Mouse (Mus musculus) forebrain, embryonic 10.5 days (tissue): Measurements from ENCODE around the gene Cnnm4. TPM values are rescaled to one million over a fixed set of nuclear protein-coding genes. Genes with fewer than 3 reads are reported as not detected.
"Not testable (repeated sequence)": the region's sequence is repeated elsewhere in the genome, so short reads cannot be mapped to it uniquely, and the experiment has no call there.

ENCODE experiments used
- DNase-seq: peaks from one replicate; pipeline ENCODE4 v3.0.0-alpha.2; 2017; ENCODE audit warnings: low spot score; ENCODE audit errors: extremely low spot score
- H3K27ac ChIP-seq: fragments of 300-500 bp; sonication (generic); 2 replicates; pipeline ENCODE4 v1.5.1; 2016; ENCODE audit warnings: mild to moderate bottlenecking
- H3K27me3 ChIP-seq: fragments of 300-500 bp; sonication (generic); 2 replicates; pipeline ENCODE4 v1.6.1; 2016; ENCODE audit warnings: mild to moderate bottlenecking; ENCODE audit not compliant: poor library complexity, severe bottlenecking
- H3K36me3 ChIP-seq: fragments of 300-500 bp; sonication (generic); replicated peaks from 2 replicates; pipeline ENCODE4 v1.6.1; 2016; ENCODE audit warnings: mild to moderate bottlenecking, moderate library complexity
- H3K4me1 ChIP-seq: fragments of 300-500 bp; sonication (generic); 2 replicates; pipeline ENCODE4 v1.6.1; 2016
- H3K4me3 ChIP-seq: fragments of 300-500 bp; sonication (generic); 2 replicates; pipeline ENCODE4 v1.5.1; 2016; ENCODE audit warnings: mild to moderate bottlenecking, moderate library complexity
- H3K9me3 ChIP-seq: fragments of 300-500 bp; sonication (generic); 2 replicates; pipeline ENCODE4 v1.6.1; 2016; ENCODE audit warnings: mild to moderate bottlenecking, moderate library complexity
- WGBS: fragments of 180-500 bp; shearing (Covaris S2); methylation state at CpG from one replicate; pipeline ENCODE4 v1.1.7; 2016; 5-methylcytosine and 5-hydroxymethylcytosine counted together
- polyA plus RNA-seq: library from polyadenylated mRNA; unstranded; fragments of >200 nt; fragmentation: Nextera tagmentation; extraction: Ambion mirVana; gene quantifications from 2 replicates; pipeline ENCODE4 v1.2.1, GENCODE M21; 2016

Gene Cnnm4
- polyA plus RNA-seq, 1 experiment from 2014 or later = 14.5 TPM

- 93% methylated on average over 4 of the region's 4 CpGs for WGBS
- no peak for DNase-seq
- H3K27ac ChIP-seq = no peak overlapping the region
- peaks cover 50% of the 10 kb centered on the region for H3K36me3 ChIP-seq
- H3K27me3 ChIP-seq = no peaks in the 10 kb centered on the region
- no peaks in the 10 kb centered on the region for H3K9me3 ChIP-seq
- no peak overlapping the region for H3K4me3 ChIP-seq
- no peaks in the 10 kb centered on the region for H3K4me1 ChIP-seq
These were observed 57.9 kb downstream of the Cnnm4 start for GRCm38 (mm10) chr1:36529274-36529673.

DNA sequence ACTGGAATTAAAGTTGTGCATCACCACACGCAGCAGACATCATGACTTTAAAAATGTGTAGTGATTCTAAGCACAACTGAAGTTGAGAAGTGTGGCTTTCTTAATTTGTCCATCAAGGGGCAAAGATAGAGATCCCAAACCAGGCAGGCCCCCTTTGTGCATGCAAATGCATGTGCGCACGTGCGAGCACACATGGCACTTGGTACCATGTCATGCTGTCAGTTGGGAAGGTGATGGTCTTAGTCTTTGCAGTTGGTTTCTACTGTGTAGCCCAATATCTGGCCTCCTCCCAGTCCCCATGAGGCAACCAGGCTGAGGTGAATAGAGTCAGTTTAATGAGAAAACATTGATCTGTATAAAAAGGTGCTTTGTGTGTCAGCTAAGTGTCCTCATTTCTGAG lies 58.5 kb downstream of the Cnnm4 start:
- no peak overlapping the region for H3K4me3 ChIP-seq
- H3K36me3 ChIP-seq = peaks cover 44% of the 10 kb centered on the region
- WGBS = 95% methylated on average over 4 of the region's 4 CpGs
- no peaks in the 10 kb centered on the region for H3K9me3 ChIP-seq
- no peaks in the 10 kb centered on the region for H3K27me3 ChIP-seq
- H3K4me1 ChIP-seq = no peaks in the 10 kb centered on the region
- DNase-seq = no peak
- no peak overlapping the region for H3K27ac ChIP-seq

GRCm38 (mm10) chr1:36530485-36530884 lies 59.1 kb downstream of the Cnnm4 start:
- Histone ChIP-seq H3K9me3 (no peaks in the 10 kb centered on the region), H3K27ac (no peak overlapping the region), H3K4me1 (no peaks in the 10 kb centered on the region), H3K4me3 (no peak overlapping the region), H3K36me3 (peaks cover 38% of the 10 kb centered on the region), H3K27me3 (no peaks in the 10 kb centered on the region)
- DNase-seq = no peak
- WGBS = 85% methylated on average over 8 of the region's 8 CpGs

- Histone ChIP-seq H3K9me3 (no peaks in the 10 kb centered on the region), H3K36me3 (peaks cover 34% of the 10 kb centered on the region), H3K27me3 (no peaks in the 10 kb centered on the region), H3K4me3 (no peak overlapping the region), H3K4me1 (no peaks in the 10 kb centered on the region), H3K27ac (no peak overlapping the region)
- DNase-seq = no peak
- WGBS = 93% methylated on average over 7 of the region's 7 CpGs
These were observed 59.5 kb downstream of the Cnnm4 start for GRCm38 (mm10) chr1:36530962-36531361.

DNA sequence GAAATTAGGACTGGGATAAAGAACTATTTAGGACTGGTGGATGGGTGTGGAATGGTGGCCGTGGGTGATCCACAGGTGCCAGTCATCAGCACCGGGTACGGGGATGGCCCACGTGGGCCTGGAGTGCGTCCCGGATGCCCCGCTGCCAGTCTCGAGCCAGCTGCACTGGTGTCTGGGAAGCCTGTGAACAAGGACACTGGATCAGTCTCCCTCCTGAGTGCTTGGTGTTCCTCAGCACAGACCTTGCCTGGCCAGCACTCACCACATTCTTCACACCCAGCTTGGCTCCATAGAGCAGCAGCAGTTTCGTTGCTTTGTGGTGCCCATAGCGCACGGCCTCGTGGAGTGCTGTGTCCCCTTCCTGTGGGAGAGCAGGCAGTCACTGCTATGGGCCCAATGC lies 60.0 kb downstream of the Cnnm4 start:
- no peak overlapping the region for H3K4me3 ChIP-seq
- 0 out of 2 replicates have a peak, but pooled peaks cover 2% of the 10 kb centered on the region for H3K4me1 ChIP-seq
- no peaks in the 10 kb centered on the region for H3K27me3 ChIP-seq
- H3K9me3 ChIP-seq = no peaks in the 10 kb centered on the region
- WGBS = 94% methylated on average over 12 of the region's 12 CpGs
- no peak overlapping the region for H3K27ac ChIP-seq
- DNase-seq = no peak
- H3K36me3 ChIP-seq = peaks cover 32% of the 10 kb centered on the region

DNA sequence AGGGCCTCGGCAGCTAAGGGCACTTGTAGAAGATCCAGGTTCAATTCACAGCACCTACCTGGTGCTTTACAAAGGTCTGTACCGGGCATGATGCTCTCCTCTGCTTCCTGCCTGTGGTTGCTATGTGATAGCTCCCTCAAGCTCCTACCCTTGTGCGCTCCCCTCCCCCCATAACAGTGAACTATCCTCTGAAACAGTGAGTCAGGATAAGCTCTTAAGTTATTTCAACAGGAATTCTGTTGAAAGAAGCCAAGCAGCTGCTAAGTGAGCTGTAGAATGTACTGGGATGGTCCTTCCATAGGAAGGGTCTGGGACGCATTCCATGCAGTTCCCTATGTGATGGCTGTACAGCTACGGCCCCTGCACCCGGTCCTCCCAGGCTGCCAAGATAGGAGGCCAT lies 62.1 kb downstream of the Cnnm4 start:
- Histone ChIP-seq H3K4me3 (no peak overlapping the region), H3K27me3 (no peaks in the 10 kb centered on the region), H3K4me1 (peaks cover 6% of the 10 kb centered on the region; the same call in 1 of the 2 replicates), H3K27ac (no peak overlapping the region), H3K36me3 (peaks cover 31% of the 10 kb centered on the region), H3K9me3 (no peaks in the 10 kb centered on the region)
- 81% methylated on average over 6 of the region's 6 CpGs for WGBS
- DNase-seq = no peak

- H3K4me1 ChIP-seq = peaks cover 6% of the 10 kb centered on the region; the same call in 1 of the 2 replicates
- H3K4me3 ChIP-seq = no peak overlapping the region
- 86% methylated on average over 6 of the region's 6 CpGs for WGBS
- DNase-seq = no peak
- H3K27ac ChIP-seq = no peak overlapping the region
- no peaks in the 10 kb centered on the region for H3K9me3 ChIP-seq
- no peaks in the 10 kb centered on the region for H3K27me3 ChIP-seq
- peaks cover 42% of the 10 kb centered on the region for H3K36me3 ChIP-seq
These were observed 63.2 kb downstream of the Cnnm4 start for GRCm38 (mm10) chr1:36534595-36535058.

- no peak for DNase-seq
- H3K9me3 ChIP-seq = no peaks in the 10 kb centered on the region
- H3K4me1 ChIP-seq = peaks cover 6% of the 10 kb centered on the region; the same call in 1 of the 2 replicates
- H3K27ac ChIP-seq = 0 out of 2 replicates have a peak overlapping the region, but pooled peaks have one; percentile 3
- no peaks in the 10 kb centered on the region for H3K27me3 ChIP-seq
- 86% methylated on average over 11 of the region's 11 CpGs for WGBS
- H3K4me3 ChIP-seq = no peak overlapping the region
- peaks cover 49% of the 10 kb centered on the region for H3K36me3 ChIP-seq
These were observed 64.3 kb downstream of the Cnnm4 start for GRCm38 (mm10) chr1:36535477-36536396.

DNA sequence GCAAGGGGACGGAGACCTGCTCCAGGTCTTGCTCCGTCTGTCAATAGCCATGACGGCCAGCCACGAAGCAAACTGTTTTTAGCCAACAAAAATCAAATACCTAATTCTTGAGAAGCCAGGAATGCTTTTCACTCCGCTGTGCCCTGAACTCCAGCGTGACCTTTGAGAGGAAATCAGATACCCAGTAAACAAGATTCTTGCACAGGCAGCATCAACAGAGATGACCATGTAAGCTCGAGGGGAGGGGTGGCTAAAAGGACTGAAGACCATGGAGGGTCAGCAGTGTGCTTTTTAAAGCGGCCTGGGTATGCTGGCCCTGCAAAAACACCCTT lies 64.9 kb downstream of the Cnnm4 start:
- Histone ChIP-seq H3K36me3 (peaks cover 51% of the 10 kb centered on the region), H3K9me3 (no peaks in the 10 kb centered on the region), H3K27ac (no peak overlapping the region), H3K27me3 (no peaks in the 10 kb centered on the region), H3K4me1 (peaks cover 6% of the 10 kb centered on the region; the same call in 1 of the 2 replicates), H3K4me3 (no peak overlapping the region)
- no peak for DNase-seq
- WGBS = 83% methylated on average over 8 of the region's 8 CpGs

- DNase-seq, H3K27me3 ChIP-seq, H3K4me1 ChIP-seq, H3K4me3 ChIP-seq, H3K9me3 ChIP-seq: not testable (repeated sequence)
- peak within 1 kb of the TSS; percentile 21; the same call in 1 of the 2 replicates for H3K27ac ChIP-seq
- 95% methylated on average over 9 of the region's 9 CpGs for WGBS
- peaks cover 51% of the 10 kb centered on the region for H3K36me3 ChIP-seq
These were observed 65.4 kb downstream of the Cnnm4 start, which contains the start of gene Ankrd23 for GRCm38 (mm10) chr1:36536783-36537182. Gene Ankrd23 (minus strand): TSS chr1:36536883.

DNA sequence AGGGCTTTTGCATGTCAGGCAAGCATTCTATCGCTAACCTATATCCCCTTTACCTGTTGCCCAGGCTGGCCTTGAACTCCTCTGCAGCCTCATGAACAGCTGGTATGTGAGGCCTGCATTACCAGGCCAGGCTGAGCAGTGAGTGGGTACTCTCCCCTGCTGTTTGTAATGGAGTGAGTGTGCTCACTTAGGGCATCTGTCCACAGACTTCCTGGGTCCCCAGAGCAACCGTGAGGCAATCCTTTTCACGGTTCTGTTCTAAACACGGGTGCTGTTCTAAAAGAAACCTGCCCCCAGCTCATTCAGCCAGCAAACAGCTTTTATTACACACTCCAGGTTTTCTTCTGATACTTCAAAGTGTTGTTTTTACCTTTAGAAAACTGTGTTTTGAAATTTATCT lies 67.3 kb downstream of the Cnnm4 start:
- Histone ChIP-seq H3K27me3 (no peaks in the 10 kb centered on the region), H3K4me3 (no peak overlapping the region), H3K4me1 (peaks cover 6% of the 10 kb centered on the region; the same call in 1 of the 2 replicates), H3K36me3 (peaks cover 52% of the 10 kb centered on the region), H3K27ac (no peak overlapping the region), H3K9me3 (no peaks in the 10 kb centered on the region)
- WGBS = 87% methylated on average over 4 of the region's 4 CpGs
- DNase-seq = no peak

DNA sequence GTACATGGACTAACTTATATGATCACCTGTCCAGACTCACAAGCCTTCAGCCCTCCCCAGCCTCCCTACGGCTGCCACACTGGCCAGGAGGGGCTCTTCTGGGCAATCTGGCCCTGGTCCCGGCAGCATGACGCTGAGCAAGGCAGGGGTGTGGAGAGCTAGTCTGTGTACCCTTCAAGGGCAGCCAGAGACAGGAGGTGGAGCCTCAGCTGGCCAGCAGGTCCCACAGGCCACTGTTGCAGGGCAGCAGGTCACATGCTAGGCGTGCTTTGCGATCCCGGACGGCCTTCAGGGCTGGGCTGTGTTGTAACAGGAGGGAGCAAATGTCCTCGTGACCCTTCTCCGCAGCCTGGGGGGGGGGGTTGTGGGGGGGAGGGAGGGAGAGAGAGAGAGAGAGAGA lies 67.8 kb downstream of the Cnnm4 start, which contains the start of gene Gm42417:
TSS of gene Gm42417 (minus strand) at position 244 of the 400 bp plus-strand sequence.
- H3K27ac ChIP-seq = no peak within 1 kb of the TSS
- DNase-seq = no peak
- WGBS = 76% methylated on average over 9 of the region's 9 CpGs

DNA sequence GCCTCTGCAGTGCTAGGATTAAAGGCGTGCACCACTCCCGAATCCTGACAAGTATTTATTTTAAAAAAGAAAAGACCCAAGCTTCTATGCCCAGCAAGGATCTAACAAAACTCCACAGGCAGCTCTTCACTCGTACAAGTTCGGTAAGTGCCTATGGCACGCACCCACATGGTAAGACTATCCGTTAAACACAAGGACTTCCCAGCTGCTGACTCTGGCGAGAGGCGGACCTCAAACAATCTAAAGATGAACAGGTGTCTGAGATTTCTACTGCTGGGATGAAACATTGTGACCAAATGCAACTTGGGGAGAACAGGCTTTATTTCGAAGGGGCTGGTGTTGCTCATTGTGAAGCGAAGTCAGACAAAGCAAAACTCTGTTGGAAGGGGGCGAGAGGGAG lies 68.7 kb downstream of the Cnnm4 start:
- no peaks in the 10 kb centered on the region for H3K9me3 ChIP-seq
- no peaks in the 10 kb centered on the region for H3K27me3 ChIP-seq
- peaks cover 6% of the 10 kb centered on the region; the same call in 1 of the 2 replicates for H3K4me1 ChIP-seq
- H3K36me3 ChIP-seq = peaks cover 52% of the 10 kb centered on the region
- no peak overlapping the region for H3K4me3 ChIP-seq
- no peak for DNase-seq
- WGBS = 94% methylated on average over 11 of the region's 11 CpGs
- H3K27ac ChIP-seq = no peak overlapping the region

More for the DNA sequence above, 67.8 kb downstream of the Cnnm4 start, which contains the start of gene Gm42417:
- no peaks in the 10 kb centered on the region for H3K9me3 ChIP-seq
- no peaks in the 10 kb centered on the region for H3K27me3 ChIP-seq
- H3K4me1 ChIP-seq = peaks cover 6% of the 10 kb centered on the region; the same call in 1 of the 2 replicates
- no peak within 1 kb of the TSS for H3K4me3 ChIP-seq
- H3K36me3 ChIP-seq = peaks cover 52% of the 10 kb centered on the region
